Mouse (Mus musculus): ENCODE data around the gene Crybb3. TPM values are rescaled to one million over a fixed set of nuclear protein-coding genes. Genes with fewer than 3 reads are reported as not detected.
"Not testable (repeated sequence)": the region's sequence is repeated elsewhere in the genome, so short reads cannot be mapped to it uniquely, and the experiment has no call there.

The Crybb3 gene
- 1 to 10 TPM; 1.4 to 1.7 TPM for total RNA-seq (2021)

DNA sequence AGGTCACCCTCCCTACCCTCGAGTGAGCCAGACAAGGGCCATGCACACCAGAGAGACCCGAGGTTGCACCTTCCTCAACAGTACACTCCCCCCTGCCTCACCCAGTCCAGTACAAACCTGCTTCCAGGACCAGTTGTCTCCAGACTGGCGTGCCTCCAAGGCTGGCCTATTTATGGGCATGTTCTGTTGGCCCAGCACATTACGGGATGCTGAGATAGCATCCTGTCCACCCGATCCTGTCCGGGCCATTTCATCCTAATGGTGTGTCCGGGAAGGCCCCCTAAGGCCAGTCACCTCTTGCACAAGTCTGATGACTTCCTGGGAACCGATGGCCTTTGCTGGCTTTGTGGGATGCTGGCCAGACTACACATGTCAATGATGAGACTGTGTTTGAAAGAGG, at the start of gene Crybb3:
TSS of gene Crybb3 (minus strand) at position 146 of the 400 bp plus-strand sequence.
- DNase-seq, result peak; percentile 63

DNA sequence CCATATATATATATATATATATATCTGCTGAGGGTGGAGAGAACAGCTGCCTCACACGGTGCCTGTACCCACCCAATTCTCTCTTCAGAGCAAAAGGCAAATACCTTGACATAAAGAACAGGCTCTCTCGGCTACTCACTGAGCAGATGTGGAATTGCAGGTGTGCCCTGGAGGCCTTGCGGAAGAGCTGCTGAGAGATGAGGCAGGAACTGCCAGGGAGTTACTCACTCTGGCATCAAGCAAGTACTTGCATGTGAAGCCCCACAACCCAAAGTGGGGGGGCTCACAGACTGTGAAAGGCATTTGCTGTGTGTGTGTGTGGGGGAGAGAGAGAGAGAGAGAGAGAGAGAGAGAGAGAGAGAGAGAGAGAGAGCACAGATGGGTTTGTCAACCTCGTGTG, 47.0 kb upstream of the Crybb3 start:
- no peak for DNase-seq

DNA sequence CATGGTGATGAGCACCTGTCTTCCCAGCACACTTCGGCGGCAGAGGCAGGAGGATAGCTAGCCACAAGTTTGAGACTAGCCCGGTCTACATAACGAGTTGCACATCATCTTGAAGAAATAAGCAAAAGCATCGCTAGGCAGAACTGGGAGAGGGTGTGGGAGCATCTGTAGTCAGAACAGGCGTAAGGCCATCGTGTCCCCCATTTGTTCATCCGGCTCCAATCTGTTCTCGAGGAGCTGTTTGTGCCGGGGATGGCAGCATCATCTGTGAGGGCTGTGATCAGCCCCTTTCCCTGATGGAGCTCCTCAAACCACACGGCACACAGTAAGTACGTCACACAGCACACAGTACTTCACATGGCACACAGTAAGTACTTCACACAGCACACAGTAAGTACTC, 45.1 kb upstream of the Crybb3 start:
- no peak for DNase-seq

DNA sequence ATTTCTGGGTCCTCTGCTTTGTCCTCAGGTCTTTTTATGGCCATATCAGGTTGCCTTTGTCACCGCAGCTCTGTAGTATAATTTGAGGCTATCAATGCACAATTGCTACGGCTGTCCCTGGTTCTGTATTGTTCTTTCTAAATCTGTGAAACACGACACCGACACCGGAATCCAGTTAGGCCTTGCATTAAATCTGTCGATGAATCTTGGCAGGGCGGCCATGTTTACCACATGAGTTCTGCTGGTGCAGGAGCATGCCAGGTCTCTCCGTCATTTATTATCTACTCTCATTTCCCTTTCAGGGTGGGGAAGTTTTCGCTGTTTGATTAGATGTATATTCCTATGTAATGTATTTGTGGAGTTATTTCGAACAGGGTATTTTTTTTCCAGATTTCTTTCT, 42.3 kb upstream of the Crybb3 start:
- DNase-seq, result no peak

DNA sequence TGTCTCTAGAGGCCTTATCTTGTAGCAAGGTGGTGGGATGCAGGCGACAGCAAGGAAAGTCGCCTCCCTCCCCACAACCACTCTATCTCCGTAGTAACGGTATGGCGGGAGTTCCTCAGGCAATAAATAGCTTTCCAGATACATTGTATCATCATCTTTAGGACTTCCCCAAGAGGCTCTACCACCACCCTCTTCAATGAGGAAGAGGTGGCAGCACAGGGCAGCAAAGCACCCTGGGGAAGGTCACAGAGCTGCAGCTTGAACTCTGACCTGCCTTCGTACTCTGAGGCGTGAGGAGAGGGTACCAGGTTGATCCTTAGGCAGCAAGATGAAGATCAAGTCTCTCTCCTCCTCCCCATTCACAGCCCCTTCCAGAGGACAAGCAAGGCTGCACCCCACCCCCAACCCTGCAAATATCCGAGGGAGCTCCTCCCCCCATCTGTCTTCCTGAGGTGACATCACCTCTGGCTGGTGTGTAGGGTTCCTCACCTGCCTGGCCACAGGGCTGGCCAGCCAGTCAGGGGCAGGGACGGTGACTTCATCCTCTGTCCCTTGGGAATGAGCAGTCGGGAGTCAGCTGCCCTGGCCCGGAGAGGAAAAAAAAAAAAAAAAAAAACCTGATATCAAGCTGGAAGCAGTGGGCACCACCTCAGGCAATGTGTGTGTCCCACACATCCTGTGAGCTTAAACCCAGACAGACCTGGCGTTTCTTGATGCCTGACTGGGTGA, 41.1 kb upstream of the Crybb3 start:
- DNase-seq, result peak; percentile 52

DNA sequence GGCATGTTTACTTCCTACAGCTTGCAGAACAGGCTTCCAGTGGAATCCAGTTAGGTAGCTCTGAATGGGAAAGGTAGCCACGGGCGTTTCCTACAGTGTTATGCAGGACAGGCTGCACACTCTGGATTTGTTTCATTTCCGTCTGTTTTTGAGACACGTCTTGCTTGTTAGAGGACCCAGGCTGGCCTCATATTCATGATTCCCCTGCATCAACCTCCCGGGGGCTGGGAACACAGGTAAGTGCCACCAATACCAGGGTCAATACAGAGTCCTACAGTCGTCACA, 40.1 kb upstream of the Crybb3 start:
- no peak for DNase-seq

DNA sequence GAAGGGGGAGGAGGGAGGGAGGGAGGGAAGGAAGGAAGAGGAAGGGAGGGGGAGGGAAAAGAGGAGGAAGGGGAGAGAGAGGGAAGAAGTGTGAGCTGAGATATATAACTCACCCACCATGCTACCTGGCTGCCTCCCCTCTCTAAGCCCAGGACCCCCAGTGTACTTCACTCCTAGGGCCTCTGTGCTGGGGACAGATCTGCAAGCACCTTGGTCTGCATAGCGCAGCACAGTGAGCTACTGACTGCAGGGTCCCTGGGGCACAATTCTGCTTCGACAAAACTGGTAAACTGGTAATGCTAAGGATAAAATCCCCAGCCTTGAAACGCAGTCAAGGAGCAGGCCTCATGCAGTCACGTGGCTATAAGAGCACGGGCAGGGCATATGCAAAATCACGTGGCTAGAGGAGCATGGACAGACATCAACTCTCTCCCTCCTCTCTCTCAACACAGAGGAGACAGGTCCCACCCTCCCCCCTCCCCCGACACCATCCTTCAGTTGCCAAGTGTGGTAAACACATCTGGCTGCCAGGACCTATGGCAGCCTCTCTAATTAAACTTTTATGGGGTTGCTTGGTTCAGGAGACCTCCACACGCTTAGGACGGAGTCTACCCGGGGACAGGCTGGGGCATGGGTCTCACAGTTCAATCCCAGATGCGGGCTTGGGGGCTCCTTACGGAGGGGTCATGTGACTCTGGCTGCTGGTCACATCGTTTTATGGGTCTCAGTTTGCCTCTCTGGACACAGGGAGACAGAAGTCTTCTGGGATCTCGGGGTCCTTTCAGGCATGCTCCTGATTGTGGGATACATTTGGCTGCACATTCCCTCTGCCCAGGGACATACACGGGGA, 39.6 kb upstream of the Crybb3 start:
- DNase-seq, result no peak

DNA sequence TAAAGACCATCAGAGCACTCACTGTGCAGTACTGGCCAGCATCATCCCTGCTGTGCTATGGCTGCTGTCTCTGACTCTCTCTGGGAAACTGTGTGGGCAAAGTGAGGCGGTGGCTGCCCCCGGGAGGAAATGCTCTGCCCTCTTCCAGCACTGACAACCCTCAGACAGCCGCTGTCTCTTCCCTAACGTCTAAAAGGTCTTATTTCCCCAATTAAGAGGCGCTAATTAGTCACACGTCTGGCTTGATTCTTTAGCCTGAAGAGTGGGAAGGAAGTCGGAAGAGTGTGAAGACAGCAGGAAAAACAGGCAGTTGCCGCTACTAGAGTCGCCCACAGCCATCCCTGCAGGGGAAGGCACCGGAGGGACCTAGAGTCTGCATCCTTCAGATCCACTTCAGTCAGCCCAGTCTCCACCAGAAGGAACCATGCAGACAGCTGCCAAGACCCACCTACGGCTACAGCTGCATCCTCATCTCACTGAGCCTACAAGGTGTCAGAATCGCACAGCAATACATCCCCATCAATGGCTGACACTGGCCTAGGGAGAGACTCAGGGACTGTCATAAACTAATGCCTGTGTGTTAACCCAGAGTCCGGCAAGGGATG, 38.6 kb upstream of the Crybb3 start:
- no peak for DNase-seq

DNA sequence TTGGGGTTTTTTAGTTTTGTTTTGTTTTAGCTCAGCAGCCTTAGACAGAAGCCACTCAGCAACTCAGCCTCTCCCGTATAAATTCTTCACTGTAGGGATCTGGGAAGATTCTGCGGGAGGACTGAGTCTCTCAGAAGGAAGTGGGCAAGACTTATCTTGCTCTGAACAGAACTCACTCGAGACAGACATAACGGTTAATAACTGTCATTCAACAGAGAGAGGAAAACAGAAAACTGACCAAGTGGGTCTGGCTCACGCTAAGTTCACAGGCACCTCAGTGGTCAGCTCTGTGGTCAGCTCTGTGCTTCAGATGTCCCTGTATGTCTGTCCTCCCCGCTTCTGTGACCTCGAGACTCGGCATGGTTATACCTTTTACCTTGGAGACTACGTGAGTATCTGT, 37.9 kb upstream of the Crybb3 start:
- DNase-seq, result no peak

DNA sequence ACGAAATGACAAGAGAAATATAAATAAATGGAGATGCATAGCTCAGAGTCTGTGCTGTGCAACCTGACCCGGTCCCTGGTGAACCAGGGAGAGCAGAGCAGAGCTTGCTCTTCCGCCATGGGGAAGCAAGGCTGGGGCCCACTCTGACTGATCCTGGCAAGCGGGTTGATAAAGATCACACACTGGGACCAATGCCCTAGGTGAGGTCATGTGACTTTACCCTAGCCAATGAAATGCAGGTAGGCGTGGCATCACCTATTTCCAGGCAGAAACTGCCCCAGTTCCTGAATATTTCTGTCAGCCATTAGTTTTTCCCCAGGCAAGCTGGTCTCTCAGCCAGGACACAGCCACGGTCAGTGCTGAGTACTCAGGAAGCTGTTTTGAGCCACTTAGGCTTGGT, 37.3 kb upstream of the Crybb3 start:
- no peak for DNase-seq

DNA sequence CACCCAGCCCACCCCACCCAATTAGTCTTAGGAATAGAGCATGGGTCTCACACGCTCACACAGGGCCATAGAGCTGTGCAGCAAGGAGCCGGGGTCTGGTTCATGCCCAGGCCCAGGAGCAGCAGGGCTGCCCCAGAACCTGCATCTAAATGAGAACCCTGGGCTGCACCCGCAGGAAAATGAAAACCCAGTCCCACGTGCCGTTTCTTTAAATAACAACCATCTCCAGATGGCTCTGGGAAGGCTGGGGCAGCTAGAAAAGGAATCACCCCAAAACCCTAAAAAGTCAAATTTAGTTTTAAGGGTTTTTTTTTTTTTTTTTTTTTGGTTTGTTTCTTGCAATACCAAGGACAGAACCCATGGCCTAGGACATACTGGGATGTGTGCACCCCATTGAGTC, 36.0 kb upstream of the Crybb3 start:
- DNase-seq, result no peak

DNA sequence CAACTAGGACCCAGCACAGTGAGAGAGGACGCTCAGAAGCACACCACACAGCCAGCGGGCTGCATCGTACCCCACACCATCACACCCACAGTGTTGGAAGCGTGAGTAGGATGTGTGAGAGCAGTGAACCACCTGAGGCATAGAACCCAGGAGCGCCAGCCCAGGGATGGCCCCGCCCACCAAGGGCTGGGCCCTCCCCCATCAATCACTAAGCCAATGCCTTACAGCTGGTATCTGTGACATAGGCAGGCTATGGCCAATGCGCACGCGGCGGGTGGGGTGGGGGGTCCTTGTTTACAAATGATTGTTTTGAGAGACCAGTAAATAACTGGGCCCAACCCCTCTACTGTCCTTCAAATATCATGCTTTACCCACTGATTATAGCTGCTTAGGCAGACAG, 34.5 kb upstream of the Crybb3 start:
- no peak for DNase-seq

DNA sequence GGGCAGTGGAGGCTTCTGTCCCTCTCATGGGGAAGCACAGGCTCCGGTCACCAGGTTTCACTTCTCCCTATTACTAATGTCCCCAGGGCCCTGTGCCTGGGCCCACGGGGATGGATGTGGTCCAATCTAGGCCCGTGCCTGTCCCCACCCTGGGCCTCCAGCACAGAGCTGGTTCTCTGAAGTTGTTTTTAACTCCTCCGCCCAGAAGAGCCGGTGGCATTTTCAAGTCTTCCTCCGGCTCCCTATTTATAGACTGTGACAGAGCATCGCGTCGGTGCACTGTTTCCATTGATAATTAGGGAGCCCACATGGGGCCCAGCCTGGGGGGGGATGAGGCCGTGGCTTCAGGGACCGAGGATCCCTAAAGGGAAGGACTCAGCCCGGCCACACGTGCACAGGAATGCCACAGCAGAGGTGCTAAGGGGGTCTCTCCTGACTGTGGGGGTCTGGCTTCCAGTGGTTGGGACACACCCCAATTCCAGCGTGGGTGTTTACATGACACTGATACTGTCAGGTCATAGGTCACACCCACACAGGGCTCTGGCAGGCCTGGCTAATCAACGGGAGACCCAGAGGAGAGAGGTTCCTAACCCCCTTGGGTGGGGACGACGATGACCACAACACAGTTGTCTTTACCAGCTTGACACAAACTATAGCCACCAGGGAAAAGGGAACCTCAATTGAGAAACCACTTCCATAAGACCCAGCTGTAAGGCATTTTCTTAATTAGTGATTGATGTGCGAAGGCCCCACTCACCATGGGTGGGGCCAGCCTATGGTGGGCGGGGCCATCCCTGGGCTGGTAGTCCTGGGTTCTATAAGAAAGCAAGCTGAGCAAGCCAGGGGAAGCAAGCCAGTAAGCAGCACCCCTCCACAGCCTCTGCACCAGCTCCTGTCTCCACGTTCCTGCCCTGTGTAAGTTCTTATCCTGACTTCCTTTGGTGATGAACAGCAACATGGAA, 33.2 kb upstream of the Crybb3 start:
- DNase-seq, result peak; percentile 67

DNA sequence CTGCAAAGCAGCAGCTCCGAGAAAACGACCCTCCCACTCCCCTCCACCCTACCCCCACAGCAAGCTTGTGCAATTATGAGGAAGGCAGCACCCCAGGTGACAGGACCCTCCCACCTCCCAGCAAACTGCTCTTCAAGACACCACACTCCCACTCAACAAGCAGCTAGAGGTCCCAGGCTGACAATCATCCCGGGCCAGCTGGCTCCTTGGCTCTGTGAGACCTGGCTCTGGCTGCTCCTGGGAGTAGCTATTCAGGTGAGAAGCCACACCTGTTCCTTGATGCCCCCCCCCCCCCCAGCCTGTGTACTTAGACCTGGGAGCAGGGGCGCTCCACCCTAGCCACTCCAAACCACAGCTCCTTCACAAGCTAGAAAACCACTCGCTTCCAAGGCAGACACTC, 31.7 kb upstream of the Crybb3 start:
- DNase-seq, result no peak

DNA sequence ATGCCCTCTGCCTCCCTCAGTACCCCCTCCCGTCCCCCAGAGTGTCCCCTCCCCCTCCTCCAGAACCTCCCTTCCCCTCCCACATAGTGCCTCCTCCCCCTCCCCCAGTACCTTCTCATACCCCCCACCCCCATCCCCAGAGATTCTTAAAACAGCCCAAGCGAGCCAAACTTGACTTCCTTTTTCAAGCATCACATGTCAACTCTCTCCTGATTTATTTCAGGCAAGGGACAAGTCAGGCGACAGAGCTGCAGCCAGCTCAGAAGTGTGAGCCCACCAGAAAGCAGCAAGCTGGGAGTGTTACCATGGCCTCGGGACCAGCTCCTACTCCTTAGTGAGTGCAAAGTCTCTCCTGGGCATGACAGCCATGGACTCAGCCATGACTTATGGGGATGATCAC, 30.0 kb upstream of the Crybb3 start:
- no peak for DNase-seq

DNA sequence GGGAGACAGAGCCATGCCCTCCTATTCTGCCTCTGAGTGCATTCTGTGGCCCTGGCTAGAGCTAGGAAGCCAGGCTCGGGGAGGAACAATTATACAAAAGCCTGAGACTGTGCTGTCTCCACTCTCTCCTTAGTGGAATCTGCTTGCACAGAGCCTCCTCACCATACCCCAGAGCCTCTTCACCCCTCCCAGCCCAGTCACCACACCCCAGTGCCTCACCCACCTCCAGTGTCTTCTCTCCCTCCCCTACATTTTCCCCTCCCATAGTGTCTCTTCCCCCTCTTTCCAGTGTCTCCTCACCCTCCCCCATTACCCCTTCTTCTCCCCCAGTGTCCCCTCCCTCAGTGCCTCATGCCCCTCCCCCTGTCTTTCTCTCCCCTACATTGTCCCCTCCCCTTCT, 29.5 kb upstream of the Crybb3 start:
- DNase-seq, result no peak

DNA sequence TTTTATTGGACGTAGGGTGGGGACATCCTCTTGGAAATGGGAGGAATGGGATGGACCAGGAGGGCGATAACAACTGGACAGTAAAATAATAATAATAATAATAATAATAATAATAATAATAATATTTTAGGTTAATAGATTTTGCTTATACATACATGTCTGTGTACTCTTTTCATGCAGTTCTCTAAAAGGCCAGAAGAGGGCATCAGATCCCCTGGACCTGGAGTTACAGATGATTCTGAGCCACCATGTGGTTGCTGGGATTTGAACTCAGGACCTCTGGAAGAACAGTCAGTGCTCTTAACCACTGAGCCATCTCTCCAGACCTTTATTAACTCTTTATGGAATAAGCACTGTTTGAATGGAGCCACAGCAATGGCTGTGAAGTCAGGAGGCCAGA, 28.3 kb upstream of the Crybb3 start:
- DNase-seq, result not testable (repeated sequence)

DNA sequence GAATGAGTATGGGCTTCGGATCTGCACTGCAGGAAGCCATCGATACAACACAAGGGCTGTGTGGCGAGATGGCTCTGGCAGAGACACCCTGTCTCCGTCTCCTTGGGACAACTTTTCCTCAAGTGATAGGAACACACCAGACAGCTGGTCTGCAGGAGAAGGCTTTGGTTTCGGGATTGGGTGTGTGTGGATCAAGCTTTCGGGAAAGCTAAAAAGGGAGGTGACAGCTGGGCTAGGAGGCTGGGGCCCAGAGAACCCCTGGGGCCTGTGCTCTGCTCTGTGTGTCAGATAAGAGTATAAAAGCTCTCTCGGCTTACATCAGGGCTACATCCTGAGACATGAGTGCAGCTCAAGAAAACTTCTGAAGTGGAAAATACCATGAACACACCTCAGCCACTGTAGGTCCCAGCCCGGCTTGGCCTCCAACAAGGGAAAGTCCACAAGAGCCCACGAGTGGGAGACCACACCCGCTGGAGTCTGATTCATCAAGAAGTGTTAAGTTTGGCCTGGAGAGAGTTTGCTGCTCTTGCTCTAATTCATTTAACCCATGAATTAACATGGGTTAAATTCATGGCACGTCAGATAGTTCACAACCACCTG, 26.9 kb upstream of the Crybb3 start:
- no peak for DNase-seq

DNA sequence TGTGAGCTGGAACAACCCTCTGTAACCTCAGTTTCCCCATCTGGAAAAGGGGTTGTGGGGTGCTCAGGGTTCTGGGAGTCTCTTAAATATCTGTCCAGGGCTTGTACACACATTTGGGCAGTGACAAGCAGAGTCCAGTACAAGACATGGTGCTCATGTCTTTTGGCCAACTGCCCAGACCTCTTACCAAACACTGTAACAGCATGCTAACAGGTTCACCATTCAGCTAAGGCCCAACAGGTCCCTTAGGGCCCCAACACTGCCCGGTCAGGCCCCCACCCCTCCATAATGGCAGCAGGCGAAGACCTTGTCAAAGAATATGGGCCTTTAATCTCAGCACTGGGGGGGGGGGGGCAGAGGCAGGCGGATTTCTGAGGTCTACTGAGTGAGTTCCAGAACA, 26.3 kb upstream of the Crybb3 start:
- peak; percentile 55 for DNase-seq

DNA sequence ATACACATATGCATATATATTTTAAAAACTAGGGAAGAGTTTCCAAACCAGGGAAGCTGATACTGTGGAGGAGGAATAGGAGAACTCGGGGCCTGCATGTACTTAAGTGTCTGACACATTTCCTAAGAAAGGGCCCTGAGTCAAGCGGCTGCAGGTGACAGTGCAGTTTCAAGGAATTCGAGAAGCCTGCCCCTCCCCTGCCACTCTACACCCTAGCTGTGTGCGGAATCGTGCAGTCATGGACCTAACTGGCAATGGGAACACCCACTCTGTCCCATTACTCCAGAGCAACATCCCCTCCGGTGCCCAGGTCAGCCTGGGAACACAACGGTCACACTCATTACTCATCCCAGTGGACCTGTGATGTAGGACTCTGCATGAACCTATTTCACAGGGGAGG, 25.2 kb upstream of the Crybb3 start:
- DNase-seq, result no peak

DNA sequence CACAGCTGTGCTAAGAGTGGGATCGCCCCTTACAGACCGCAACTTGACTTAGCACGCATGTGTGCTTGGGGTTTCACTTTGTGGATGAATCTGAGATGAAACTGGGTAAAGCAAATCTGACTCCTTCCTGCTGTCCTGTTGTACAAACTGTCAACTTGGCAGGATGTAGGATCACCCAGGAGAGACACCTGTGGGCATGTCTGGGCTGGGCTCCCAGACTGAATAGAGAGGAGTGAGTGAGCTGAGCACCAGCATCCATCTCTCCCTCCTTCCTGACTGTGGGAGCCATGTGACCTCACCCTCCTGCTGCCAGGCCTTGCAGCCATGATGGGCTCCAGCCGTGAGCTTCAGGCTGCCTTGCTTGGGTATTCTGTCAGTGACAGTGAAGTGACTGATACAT, 24.1 kb upstream of the Crybb3 start:
- DNase-seq, result no peak

DNA sequence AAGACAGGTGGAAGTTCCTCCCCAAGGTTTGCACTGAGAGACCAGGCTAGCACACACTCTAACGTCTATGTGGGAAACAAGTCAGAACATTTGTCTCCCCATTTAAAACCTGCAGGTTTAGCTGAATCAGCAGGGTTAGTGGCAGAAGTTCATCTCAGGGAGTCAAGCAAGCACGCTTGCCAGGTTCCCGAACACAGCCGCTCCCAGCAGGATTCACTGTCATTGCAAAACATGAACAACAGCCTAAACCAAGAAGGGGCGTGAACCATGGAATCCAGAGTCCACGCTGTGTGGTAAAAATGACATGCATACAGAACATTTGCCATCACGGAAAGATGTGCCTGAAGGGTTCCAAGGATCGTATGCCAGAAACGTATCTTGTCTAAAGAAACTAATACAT, 23.7 kb upstream of the Crybb3 start:
- no peak for DNase-seq
